Mouse (Mus musculus) gastrocnemius, postnatal 14 days (tissue): ENCODE measurements around the gene Ezr. TPM values are rescaled to one million over a fixed set of nuclear protein-coding genes. Genes with fewer than 3 reads are reported as not detected.
"Not testable (repeated sequence)": the region's sequence is repeated elsewhere in the genome, so short reads cannot be mapped to it uniquely, and the experiment has no call there.

ENCODE experiments used
- DNase-seq: peaks from one replicate; pipeline ENCODE4 v3.0.0; 2021; ENCODE audit warnings: mixed read lengths
- intact Hi-C: fragments of 180-260 bp; cut with DNase I; formaldehyde crosslinking; loops from one replicate; pipeline ENCODE4 v1.15.1; 2025; ENCODE audit warnings: low total_unique reads
- total RNA-seq, 2 experiments: library from RNA; stranded (reverse); gene quantifications; 2 replicates each; pipeline ENCODE4 v1.2.3; 2021

The Ezr gene
- total RNA-seq, 2 experiments from 2014 or later: 10.3 to 16.5 TPM

DNA sequence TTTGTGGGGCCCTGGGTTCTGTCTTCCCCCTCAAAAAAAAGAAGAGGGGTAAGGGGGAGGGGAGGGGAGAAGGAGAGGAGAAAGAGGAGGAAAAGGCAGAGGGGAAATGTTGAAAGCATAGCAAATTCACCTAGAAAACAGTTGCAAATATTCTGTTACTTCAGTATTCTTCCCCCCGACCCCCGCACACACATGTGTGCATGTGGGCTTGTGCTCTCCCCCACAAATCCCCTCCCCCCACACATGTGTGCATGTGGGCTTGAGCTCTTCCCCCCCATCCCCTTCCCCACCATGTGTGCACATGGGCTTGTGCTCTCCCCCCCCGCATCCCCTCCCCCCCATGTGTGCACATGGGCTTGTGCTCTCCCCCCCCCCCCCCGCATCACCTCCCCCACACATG, 93.2 kb downstream of the Ezr start:
- intact Hi-C loops, DNase-seq: not testable (repeated sequence)

Other genes starting within 250 kb of the Ezr start
- gene Dynlt1c, start 181.1 kb downstream of the Ezr start, total RNA-seq: 1 to 10 TPM; 1.9 to 3.1 TPM
- 10 to 100 TPM; 56.5 to 62.7 TPM for gene Dynlt1f, start 126.9 kb downstream of the Ezr start, total RNA-seq
- gene Sytl3, start 123.7 kb downstream of the Ezr start, total RNA-seq: under 1 TPM; 0.33 to 0.39 TPM
- 10 to 100 TPM; 19.1 to 20.5 TPM for gene Rsph3b, start 165.9 kb upstream of the Ezr start, total RNA-seq
- gene Tagap1, start 178.4 kb upstream of the Ezr start, total RNA-seq: 1 to 10 TPM; 7.8 to 8.0 TPM
- 100 to 1,000 TPM in 1 of 2 experiments, 10 to 100 TPM in 1; 96.9 to 106 TPM for gene Rnaset2b, start 187.8 kb upstream of the Ezr start, total RNA-seq
- gene Gm49721, start 196.1 kb upstream of the Ezr start, total RNA-seq: not detected
- not detected for gene Gm1604a, start 242.8 kb upstream of the Ezr start, total RNA-seq